Mouse (Mus musculus): ENCODE measurements at regions not wholly inside any gene's neighbourhood (a gene's known extent, or its start where the extent isn't known, plus 50 kb on each side); places are given as distances from the start of the nearest gene placed in this dataset.

DNA sequence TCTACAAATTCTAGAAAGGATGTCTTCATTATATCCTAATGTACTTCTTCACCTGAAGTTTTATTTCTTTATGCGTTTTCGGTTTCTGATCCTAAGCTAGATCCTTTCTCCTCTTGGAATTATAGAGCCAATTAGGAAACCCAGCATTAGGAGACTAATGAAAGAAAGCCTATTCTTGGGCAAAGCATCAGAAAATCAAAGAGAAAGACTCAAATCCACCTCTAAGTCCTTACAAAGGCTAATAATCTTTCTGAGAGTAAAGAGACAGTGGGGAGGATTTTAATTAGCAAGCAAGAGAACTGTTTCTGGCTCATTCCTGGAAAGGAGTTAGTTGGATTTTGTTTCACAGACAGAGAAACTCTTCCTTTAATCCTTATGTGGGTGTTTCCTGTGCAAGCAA, 136.3 kb upstream of the Vegfc start:
- intact Hi-C loops (cut with DNase I) = no loop called here
- no peak for DNase-seq (ENCODE audit: extremely low spot score in 1 of 2, low spot score in 2 of 2)

DNA sequence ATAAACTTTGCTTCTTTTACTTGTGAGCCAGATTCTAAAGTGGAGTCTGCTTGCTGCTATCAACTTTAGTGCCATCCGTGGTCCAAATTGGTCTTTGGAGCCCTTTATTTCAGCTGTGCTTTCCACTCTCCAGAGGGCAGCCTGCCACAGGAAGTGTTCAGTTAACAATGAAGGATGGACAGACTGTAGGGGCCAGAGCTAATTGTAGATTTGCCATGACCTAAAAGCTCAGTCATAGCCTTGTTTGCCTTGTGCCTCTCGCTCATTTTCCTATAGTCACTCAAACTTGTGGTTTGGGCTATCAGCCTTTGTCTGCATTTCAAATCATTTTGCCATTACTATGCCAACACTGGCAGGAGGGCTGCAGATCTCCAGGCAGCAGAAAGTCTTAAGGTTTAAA, 131.8 kb upstream of the Vegfc start:
- DNase-seq (ENCODE audit: extremely low spot score in 1 of 2, low spot score in 2 of 2) = no peak
- intact Hi-C loops (cut with DNase I) = no loop called here

DNA sequence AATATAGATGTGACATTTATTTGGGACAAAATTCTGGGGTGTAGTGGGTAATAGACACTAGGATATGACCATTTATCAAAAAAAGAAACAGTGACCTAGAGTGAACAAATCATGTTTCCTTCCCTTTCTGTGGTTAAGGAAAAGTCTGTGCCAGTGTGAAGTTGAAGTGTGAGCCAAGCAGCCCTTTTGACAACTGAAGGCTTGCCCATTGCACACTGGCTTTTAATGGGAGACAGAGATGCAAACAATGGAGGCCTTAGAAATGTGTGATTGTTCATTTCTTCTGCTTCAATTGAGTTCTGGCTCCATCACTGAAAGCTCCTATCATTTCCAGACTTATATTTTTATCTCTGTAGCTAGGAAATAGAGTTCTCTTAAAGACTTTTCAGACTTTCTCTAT, 130.0 kb upstream of the Vegfc start:
- DNase-seq (ENCODE audit: extremely low spot score in 1 of 2, low spot score in 2 of 2) = no peak
- intact Hi-C loops (cut with DNase I) = no loop called here

DNA sequence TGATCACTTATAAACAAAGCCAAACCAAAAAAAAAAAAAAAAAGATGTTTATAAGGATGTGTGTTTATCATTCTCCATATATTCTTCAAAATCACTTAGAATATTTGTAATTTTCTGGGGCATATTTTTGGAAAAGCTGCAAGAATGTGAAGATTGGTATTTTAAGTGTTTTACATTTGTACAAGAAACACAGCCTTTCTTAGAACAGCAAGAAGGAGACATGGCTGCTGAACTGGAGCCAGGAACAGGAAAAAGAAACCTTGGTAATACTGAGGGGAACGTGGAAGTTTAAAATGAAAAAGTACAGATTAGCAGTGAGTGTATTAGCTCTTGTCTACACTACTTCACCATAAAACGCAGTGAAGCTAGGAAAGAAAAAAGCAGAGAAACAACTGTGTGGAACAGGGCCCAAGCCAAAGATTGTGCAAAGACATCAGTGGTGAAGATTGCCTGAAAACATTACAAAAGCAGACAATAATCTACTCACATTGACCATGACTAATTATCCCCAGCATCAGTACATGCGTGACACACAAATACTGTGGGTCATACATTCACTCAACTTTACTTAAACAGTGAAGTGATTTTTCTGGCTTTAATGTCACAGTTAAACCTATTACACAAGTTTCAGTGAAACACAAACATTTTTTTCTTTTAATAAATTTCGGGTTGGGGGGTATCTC, 122.8 kb upstream of the Vegfc start:
- intact Hi-C loops (cut with DNase I) = no loop called here
- no peak for DNase-seq (ENCODE audit: extremely low spot score in 1 of 2, low spot score in 2 of 2)

DNA sequence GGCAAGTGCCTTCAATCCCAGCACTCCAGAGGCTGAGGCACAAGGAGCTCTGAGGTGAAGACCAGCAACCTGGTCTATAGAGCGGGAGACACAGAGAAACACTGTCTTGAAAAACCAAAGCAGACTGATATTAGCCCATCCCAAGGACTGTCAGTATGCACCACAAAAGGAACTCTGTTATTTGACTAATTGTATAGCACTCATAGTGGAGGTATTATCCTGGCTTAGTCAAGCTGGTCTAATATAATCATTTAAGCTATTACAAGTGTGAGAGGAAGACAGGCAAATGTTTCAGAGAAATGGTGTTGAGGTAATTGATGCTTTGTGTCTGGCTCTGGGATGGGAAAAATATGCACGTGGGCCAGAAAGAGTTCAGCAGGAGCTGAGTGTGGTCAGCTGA, 121.3 kb upstream of the Vegfc start:
- intact Hi-C loops (cut with DNase I) = no loop called here
- no peak for DNase-seq (ENCODE audit: extremely low spot score in 1 of 2, low spot score in 2 of 2)

DNA sequence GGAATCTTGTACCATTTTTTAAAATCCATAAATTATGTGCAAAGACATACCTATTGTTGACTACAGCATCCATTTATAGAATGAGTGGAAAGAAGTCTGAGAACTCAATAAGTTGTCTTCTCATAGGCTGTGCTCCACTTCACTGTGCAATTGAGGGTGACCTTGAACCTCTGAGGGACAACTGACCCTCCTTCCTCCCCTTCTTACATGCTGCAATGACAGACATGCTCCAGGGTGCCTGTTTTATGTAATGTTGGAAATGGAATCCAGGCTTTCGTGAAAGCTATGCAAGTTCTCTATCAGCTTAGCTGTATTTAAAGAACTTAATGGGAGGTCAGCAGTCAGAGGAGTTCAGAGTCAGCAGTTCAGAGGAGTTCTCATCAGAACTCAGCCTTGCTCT, 118.9 kb upstream of the Vegfc start:
- no peak for DNase-seq (ENCODE audit: extremely low spot score in 1 of 2, low spot score in 2 of 2)
- intact Hi-C loops (cut with DNase I) = no loop called here

DNA sequence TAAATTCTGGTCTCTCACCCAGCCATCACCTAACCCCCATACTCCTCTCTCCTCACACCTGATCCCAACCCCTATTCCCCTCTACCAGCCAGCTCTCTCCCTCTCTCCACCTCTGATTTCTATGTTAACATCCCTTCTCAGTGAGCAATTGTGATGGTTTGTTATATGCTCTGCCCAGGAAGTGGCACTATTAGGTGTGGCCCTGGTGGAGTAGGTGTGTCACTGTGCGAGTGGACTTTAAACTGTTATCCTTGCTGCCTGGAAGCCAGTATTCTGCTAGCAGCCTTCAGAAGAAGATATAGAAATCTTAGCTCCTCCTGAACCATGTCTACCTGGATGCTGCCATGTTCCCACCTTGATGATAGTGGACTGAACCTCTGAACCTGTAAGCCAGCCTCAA, 114.4 kb upstream of the Vegfc start:
- no peak for DNase-seq (ENCODE audit: extremely low spot score in 1 of 2, low spot score in 2 of 2)
- intact Hi-C loops (cut with DNase I) = no loop called here

DNA sequence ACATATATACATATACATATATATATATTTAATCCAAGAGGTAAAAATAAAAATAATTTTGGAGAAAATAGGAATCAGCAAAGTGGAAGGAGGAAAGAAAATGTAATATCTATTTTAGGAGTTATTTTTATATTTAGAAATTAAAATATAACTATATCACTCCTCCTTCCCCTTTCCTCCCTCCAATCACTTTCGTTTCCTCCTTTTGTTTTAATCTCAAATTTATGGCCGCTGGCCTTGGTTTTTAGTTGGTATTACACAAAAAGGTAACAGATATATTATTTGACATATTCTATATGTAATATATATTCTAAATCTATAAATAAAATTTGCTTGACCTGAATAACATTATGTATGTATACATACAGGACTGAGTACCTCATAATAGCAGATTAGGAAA, 93.1 kb upstream of the Vegfc start:
- DNase-seq (ENCODE audit: extremely low spot score in 1 of 2, low spot score in 2 of 2) = no peak
- intact Hi-C loops (cut with DNase I) = no loop called here

DNA sequence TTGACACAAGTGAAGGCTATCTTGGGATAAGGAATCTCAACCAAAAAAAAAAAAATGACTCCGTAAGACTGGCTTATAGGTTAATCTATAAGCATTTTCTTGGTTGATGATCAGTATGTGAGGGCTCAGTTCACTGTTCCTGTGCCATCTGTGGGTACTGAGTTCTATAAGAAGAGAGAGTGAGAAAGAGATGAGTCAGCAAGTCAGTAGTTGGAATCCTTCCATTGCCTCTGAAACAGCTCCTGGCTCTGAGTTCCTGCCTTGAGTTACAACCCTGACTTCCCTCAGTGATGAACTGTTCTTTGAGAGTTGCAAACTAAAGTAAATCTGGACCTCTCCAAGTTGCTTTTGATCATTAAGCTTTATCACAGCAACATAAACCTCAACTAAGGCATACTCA, 91.7 kb upstream of the Vegfc start:
- DNase-seq (ENCODE audit: extremely low spot score in 1 of 2, low spot score in 2 of 2) = no peak
- intact Hi-C loops (cut with DNase I) = no loop called here

DNA sequence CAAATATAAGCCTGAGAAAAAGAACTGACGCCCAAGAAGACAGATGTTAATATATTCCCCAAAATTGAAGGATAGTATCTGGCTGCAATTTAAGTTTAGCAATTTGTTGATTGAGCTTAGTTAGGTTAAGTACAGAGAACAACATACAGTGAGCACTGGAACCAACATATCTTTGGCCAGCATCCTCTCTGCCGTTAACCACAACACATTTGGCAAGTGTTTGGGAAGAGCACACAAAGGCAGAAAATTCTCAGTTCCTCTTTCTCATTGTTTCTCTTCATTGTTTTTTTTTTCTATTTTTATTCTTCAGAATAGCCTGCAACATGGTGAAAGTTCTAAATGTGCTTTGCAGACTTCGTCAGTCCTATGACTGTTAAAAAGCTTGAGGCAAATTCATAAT, 83.2 kb upstream of the Vegfc start:
- no peak for DNase-seq (ENCODE audit: extremely low spot score in 1 of 2, low spot score in 2 of 2)
- intact Hi-C loops (cut with DNase I) = no loop called here

DNA sequence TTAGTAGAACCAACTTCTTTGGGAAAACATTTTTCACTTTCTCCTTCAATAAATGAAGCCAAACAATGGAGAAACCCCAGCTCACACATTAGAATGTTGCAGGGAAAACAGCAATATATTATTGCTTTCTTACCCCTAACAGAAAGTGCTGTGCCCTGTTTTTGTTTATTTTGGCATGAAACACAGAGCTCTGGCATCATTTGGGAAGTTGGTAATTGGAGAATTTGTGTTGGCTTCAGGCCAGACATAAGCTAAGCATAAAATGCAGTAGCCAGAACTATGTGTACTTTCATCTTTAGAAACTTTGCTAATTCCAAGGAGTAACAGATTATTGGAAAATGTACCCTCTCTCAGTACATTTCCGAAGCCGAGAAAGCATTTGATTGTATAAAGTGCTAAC, 79.9 kb upstream of the Vegfc start:
- DNase-seq (ENCODE audit: extremely low spot score in 1 of 2, low spot score in 2 of 2) = no peak
- intact Hi-C loops (cut with DNase I) = no loop called here

DNA sequence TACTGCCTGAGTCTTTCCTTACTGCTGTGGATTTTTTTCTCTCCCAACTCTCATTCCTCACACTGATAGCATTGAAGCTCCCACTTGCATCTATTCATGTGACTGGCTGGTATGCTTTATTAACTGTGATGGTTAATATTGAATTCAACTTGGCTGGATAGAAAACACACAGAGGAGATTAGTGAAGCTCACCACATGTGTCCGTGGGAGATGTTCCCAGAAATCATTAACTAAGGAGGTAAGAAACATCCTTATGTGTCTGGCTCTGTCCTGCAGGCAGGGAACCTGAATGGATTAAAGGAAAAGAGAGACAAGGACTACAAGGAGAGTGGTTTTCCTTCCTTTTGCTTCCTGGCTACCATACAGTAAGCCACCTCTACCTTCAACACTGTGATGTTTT, 74.5 kb upstream of the Vegfc start:
- DNase-seq (ENCODE audit: extremely low spot score in 1 of 2, low spot score in 2 of 2) = no peak
- intact Hi-C loops (cut with DNase I) = no loop called here

DNA sequence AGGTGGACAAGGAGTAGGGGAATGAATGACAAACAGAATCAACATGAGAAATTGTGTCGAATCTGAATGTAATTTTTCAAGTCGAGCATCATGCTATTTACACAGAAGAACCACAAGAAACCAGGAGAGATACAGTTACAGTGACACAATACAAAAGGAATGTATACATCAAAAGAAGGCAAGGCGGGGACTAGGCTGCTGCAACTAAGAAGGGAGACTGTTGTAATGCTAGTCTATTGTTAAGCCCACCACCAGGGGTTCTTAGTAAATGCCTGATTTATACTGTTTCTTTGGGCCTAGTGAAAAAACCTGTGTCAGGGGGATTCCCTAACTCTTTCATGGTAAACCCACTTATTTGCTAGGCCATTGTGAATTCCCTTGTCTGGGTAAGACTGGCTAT, 63.3 kb upstream of the Vegfc start:
- intact Hi-C loops (cut with DNase I) = no loop called here

DNA sequence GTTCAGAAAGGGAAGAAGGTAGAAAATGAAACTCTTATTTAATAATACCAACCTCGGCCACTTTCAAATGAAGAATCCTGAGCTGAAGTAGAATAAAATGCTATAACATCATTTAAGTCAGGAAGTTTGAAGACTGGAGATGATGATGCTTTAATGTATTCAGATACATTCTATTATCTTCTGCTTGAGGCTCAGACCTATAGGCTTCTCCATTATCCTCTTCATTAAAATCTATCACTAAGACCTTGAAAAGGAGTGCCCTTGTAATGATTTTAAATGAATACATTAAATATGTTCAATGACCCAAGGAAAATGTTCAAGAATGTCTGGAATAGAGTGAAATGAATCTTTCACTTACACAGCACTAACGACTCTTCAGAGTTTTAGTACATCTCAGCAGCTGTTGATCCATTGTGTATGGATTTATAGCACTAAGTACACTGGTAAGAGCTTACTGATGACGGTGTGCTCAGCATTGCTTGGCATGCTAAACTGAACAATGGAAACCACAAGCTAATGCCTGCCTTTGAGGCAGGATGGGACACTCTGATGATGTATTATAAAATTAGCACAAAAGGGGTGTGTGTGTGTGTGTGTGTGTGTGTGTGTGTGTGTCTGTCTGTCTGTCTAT, 58.8 kb upstream of the Vegfc start:
- intact Hi-C loops (cut with DNase I) = no loop called here
- no peak for DNase-seq (ENCODE audit: extremely low spot score in 1 of 2, low spot score in 2 of 2)

More for the DNA sequence above, 63.3 kb upstream of the Vegfc start:
- no peak for DNase-seq (ENCODE audit: extremely low spot score in 1 of 2, low spot score in 2 of 2)

Data from left cerebral cortex, postnatal 10 days (tissue).